Mouse (Mus musculus) retina, postnatal 7 days (tissue): ENCODE data around the gene Kdm4c.
"Not testable (repeated sequence)": the region's sequence is repeated elsewhere in the genome, so short reads cannot be mapped to it uniquely, and the experiment has no call there.

ENCODE experiments used
- DNase-seq: peaks from one replicate; pipeline ENCODE4 v3.0.0-alpha.2; 2012; ENCODE audit warnings: low read depth, low spot score

The Kdm4c gene

DNA sequence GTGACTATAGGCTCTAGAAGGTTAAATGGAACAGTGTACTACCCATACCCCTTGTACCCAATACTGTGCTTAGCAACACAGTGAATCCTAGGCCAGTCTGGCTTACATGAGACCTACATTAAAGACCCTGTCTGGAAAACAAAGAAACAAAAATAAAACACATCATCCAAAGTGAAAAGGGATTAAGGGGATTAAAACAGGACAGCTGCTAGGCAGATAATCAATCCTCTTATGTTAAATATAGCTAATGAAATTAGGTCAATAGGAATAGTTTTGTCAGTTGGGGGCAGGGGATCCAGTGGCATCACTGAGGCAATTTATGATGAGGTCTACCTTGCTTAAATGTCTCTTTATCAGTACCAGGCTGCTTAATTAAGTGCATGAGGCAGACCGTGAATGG lies at the start of gene Kdm4c:
Kdm4c (plus strand) TSS at position 322 of the 400 bp plus-strand sequence.
- peak; percentile 65 for DNase-seq

DNA sequence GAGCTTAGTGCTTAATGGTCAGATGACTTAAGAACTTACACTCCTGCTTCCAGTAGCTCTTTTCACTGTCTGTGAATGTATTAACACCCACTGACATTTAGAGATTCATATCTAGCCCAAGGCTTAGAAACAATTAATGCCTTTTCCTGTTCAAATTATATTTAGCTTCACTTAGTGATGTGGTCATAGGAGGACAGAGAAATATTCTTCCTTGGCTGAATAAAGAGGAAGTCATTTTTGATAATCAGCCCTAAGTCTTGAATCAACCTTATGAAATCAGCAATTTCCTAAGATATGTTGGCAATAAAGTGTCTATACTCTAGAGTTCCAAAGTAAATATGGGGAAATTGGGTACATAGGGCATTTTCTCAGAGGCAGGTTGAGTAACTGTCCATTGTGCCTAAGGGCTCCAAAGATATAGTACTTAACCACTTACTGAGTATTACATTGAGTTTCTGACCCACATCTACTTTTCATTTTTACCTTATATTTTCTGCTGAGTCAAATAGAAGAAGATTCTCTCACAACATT lies 41.0 kb upstream of the Kdm4c start:
- DNase-seq, result no peak

DNA sequence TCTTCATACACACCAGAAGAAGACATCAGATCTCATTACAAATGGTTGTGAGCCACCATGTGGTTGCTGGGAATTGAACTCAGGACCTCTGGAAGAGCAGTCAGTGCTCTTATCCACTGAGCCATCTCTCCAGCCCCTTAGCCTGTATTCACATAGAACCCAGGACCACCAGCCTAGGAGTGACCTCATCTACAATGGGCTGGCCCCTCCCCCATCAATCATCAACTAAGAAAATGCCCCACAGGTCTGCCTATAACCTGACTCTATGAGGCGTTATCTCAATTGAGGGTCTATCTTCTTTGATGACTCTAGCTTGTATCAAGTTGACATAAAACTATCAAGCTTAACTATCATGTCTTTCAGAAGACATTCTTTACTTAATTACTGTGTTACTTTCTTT lies 20.5 kb upstream of the Kdm4c start:
- DNase-seq, result not testable (repeated sequence)

DNA sequence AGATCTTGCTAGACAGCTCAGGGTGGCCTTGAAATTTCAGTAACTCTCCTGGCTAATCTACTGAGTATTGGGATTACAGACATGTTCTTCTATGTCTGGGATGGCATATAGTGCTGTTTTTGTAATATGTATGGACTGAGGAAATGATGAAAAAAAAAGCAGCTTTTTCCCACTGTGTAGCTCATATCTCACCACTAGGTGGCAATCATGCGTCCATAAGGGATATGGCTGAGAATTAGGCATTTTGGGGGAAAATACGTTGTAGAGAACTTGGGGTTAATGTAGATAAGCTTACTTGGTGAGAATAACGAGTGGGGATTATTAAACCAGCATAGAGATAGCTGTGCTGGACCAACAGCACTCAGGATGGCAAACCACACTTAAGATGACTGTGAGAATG lies 19.9 kb upstream of the Kdm4c start:
- no peak for DNase-seq

DNA sequence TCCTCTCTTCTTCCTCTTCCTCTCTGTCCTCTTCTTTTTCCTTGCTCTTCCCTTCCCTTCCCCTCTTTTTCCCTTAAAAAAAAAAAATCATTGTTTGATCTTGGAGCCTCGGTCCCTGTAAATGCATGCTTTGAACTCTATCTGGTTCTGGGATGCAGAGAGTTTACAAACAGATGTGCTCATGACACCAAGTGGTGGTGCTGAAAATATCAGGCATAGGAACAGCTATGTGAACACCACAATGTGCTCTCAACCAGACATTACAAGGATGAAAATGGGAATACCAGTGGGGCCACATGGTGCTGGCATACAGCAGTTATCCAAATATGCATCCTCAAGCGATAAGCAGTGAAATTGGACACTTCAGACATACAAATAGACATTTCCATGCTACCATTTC lies 18.1 kb upstream of the Kdm4c start:
- no peak for DNase-seq

DNA sequence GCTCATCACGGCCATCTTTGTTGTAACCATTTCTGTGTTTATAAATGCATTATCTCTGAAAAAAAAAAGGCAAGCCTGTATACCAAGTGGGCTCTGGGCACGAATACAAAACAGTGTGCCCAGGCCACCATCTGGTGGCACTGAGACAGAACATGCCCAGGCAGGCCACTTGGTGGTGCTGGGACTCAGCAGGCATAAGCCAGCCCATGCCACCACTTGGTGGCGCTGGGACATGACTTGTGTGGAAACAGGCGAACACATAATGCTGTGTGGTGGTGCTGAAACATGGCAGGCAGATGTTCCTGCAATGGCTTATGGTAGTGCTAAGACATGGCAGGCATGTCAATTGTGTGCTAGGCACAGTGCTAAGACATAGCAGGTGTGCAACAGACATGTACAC lies 11.3 kb upstream of the Kdm4c start:
- DNase-seq, result peak; percentile 49

DNA sequence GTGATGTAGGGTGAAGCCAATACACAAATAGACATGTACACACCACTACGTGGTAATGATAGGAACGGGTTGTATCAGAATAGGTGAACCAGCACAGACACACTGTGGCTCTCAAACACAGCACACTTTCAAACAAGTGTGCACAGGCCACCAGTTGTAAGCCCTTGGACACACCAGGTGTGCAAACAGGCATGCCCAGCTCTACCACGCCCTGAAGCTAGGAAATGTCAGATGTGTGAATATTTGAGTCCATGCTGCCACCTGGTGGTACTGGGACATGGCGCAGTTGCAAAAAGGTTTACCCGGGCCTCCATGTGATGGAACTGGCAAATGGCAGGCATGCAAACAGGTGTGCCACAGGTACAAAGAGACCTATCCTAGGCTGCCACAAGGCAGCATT lies 10.9 kb upstream of the Kdm4c start:
- DNase-seq, result peak; percentile 54

DNA sequence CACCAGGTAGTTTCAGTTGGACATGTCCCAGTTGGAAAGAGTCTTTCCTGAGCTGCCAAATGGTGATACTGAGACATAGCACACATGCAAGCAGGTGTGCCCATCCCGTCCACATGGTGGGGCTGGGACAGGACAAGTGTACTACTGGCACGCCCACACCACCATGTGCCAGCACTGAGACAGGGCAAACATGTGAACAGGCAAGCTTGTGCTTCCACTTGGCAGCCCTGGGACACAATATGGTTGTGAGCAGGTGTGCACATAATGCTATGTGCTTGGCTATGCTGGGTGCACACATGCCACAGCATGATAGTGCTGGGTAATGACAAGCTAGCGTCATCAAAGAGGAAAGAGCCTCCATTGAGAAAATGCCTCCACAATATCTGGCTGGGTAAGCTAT lies 8.8 kb upstream of the Kdm4c start:
- DNase-seq, result no peak

DNA sequence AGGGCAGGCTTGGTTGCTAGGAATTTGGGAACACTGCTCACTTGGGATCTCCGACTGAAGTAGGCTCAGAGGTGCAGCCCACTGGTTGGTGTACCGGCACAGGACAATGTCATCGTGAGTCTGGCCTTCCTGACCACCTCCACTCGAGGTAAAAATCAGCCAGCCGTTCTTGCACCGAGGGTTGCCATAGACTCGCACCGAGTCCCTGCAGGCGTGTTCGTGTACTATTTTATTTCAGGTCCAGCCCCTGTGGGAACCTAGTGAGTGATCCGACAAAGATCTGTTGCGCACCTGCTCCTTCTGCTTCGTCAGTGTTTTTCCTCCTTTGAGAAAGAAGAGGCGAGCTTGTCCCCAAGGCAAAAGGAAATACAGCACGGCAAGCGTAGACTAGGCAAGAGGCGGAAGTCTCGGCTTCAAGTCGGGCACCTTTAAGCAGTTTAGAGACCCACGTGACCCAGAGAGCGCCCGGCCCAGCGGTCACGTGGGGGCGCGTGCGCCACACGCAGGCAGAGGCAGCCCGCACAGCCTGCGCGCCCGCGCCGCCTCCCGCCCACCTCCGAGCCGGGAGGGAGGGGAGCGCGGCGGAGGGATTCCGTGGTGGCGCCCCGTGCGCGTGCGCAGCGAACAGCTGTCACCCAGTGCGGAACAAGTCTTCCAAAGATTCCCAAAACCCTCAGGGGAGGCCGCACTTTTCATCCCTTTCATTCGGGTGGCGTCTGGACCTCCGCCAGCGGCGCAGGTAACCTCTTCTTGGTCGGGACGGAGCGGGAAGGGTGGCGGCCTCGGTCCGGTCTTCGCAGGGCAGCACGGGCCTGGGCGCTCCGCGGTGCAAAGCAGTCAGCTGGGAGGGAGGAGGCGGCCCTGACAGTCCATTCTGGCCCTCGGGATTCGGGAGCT lies 9.3 kb downstream of the Kdm4c start:
- DNase-seq, result peak; percentile 94

DNA sequence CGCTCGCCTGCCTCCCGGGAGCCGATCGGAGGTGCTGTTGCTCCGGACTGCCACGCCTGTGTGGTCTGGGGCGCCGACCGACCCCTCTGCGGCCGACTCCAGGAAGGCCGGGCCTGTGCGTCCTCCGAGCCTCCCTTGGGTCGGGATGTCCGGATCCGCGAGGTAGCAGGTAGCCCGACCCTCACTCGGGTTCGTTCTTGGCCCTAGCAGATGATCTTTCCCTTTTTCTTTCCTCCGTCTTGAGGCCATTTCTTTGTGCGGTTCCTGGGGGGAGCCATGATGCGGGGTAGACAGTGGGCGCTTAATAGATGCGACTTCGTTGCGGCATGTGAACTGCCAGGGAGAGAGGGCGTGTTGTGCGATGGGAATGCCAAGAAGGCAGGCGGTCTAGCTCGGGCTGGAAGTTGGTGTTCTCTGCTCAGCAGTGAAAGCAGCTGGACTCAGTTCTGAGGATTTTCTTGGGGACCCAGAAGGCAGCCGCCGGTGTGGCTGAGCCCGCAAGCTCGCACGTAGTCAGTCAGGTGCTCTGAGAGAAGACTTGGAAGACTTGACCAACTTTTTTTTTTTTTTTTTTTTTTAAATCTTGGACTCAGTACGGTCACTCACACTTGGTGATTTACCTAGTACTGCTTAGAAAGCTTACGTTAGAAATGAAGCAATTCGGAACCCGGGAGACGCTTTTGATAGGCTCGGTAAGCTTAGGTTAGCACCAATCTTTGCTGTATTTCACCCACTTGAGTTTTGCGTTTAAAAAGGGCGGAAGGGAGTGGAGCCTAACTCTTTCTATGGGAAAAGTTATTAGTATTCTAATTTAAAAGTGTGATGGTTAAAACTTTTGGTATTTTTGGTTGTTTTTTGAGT lies 10.2 kb downstream of the Kdm4c start:
- DNase-seq, result no peak

DNA sequence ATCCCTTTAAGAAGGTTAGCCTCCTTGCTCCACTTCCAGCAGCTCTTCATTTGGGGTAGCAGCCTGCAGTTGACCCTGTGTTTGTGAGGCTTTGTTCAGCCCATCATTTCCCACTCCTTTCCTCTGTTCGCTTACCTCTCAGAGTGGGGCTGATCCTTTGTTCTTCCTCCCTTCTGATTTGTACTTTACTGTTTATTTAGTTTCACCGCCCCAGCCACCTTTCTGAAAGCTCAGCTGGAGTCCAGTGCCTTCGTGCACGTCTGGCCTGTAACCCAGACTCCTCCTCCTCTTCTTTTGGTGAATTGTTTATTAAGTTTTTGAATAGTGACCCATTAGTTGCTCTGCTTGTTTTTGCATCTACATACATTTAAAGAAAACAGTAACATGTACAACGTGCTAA lies 15.6 kb downstream of the Kdm4c start:
- no peak for DNase-seq

DNA sequence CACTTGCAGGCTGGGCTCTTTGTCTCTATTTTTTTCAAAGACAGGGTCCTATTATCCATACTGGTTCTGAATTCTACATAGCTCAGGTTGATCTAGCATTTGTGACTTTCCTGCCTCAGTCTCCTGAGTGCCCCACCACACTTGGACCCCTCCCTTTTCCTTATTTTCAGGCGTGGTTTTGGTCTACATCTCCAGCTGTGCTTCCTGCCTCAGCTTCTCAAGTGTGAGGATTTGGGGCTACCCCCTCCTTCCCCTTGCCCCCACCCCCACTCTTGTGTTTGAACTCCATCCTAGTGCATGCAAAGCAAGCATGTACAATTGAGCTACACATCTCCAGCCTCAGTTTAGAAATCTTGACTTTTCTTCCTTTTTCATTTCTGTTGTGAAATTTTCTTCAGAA lies 16.2 kb downstream of the Kdm4c start:
- no peak for DNase-seq

DNA sequence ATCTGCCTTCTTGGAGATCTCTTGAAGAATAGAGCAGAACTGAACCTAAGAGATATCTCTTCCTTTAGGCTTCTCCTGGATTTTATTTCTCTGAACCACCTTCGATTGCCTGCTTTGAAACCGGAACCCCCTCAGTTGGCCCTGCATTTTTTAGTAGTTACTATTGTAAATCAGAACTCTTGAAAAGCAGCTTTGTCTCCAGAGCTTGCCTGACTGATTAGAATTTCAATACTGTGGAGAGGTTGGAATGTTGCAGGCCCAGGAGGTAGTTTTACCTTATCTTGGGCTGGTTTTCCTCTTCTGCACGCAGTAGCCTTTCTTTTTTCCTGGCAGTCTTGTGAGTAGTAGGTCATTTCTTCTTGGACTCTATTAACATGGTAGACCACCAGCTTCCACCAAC lies 17.0 kb downstream of the Kdm4c start:
- DNase-seq, result no peak

DNA sequence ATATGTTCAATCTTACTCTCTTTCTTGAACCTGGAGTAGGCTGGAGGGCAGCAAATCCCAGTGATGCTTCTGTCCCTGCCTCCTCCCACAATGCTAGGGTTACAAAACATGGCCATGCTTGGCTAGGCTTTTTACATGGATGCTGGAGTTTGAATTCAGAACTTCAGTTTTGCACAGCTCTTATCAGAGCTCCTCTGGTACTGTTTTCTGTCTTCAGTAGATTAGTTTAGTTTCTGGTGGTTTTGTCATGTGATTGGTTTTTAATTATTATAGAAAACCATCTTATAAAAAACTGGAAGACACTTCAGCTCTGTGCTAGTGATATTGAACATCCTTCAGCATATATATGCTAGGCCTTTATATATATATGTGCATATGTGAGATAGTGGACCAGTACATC lies 19.6 kb downstream of the Kdm4c start:
- DNase-seq, result no peak

DNA sequence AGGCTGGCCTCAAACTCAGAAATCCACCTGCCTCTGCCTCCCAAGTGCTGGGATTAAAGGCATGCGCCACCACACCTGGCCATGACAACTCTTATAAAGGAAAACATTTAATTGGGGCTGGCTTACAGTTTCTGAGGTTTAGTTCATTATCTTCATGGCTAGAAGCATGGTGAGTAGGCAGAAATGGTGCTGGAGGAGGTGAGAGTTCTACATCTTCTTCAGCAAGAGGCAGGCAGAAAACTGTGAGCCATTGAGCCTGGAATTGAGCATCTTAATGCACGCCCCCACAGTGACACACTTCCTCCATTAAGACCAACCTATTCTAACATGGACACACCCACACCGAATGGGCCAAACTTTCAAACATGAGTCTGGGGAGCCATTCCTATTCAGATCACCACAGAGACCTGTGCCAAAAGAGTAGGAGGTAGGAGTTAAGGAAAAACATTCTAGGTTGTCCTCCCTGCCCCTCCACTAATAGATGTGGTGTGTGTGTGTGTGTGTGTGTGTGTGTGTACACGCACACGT lies 22.2 kb downstream of the Kdm4c start:
- no peak for DNase-seq

DNA sequence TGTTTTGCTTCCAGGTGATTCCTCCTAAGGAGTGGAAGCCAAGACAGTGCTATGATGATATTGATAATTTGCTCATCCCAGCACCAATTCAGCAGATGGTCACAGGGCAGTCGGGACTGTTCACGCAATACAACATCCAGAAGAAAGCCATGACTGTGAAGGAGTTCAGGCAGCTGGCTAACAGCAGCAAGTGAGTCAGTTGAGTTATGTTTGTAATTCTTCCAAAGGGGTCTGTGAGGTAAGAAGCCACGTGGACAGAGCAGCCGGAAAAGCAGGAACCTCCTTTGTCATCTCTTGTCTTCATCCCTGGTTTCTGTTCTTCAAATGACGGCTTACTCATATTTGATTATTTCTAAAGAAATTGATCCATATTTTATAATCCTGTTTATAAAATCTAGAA lies 28.9 kb downstream of the Kdm4c start:
- DNase-seq, result no peak

DNA sequence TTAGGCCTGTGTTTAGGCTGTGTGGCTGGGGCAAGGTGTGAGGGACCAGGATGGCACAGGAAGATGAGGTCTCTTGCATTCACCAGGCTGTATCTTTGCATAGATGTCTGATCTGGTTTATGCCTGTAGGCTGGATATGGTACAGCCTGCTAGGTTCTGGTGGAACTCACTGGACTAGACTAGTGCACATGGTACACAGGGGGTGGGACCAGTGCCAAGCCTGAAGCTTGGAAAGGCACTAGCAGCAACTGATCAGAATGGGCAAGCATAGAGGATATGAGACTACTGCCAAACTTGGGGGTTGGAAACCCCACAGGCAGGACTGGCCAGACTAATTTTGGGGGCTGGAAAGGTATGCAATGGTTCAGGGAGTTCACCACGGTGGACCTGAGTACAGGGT lies 35.2 kb downstream of the Kdm4c start:
- DNase-seq, result no peak

DNA sequence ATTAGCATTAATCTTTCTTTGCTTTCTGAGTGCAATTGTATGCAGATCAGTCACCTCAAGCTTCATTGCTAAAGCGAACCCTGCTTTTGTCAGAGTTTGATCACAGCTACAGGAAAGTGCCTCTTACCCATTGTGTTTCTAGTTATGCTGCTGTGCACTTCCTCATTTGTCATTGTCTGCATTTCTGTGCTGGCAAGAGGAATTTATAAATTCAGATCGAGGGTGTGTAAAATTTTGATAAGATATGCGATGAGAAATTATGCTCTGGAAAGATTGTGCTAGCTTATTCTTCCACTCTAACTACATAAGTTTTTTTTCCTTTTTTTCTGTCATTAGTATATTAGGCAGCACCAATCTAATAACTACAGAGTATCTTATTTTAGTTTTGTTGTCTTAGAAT lies 37.9 kb downstream of the Kdm4c start:
- no peak for DNase-seq

DNA sequence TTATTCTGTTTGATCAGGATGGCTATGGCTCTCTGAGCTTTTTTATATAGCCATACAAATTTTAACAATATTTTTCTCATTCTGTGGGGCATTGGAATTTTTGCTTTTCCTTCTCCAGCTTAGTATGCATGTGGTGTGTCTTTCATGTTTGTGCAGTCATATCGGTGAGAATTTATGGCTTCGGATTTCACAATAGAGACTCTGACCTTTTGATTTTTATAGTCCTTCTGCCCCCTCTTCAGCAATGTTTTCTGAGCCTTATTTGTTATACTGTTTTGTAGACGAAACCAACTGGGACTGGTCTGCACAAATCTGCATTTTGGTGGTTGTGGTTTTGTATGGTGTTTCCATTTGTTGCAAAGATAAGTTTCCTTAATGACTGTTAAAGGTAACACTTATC lies 45.6 kb downstream of the Kdm4c start:
- no peak for DNase-seq

DNA sequence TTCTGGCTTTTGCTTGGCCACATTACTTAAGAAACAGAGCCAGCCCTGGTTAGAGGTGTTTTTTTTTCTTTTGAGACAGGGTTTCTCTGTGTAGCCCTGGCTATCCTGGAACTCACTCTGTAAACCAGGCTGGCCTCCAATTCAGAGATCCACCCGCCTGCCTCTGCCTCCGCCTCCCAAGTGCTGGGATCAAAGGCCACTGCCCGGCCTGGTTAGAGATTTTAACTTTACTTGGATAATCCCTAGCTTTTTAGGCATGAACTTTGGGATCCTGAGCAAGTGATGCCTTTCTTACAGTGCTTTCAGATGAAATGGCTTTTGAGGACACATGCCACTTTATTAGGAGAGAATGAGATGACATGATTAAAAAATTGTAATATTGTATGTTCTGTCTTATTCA lies 52.4 kb downstream of the Kdm4c start:
- DNase-seq, result no peak

DNA sequence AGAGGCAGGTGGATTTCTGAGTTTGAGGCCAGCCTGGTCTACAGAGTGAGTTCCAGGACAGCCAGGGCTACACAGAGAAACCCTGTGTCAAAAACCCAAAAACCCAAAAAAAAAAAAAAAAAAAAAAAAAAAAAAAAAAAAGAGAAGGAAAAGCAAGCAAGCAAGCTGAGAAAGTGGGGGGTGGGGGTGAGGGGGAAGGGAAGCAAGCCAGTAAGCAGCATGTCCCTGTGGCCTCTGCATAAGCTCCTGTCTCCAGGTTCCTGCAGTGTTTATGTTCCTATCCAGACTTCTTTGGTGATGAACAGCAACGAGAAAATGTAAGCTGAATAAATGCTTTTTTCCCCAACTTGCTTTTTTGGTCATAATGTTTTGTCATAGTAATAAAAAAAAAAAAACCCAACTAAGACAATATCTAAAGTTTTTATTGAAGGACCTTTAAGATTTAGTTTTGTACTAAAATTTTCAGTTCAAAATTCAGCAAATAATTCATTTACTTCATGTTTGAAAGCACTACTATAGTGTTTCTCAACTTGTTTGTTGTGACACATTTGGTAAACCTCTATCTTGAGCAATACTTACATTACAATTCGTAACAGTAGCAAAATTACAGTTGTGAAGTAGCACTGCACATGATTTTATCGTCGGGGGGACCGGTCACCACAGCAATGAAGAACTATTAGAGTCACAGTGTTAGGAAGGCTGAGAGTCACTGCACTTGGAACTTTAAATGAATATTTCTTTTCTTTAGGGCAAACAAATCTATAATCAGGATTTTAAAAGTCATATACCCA lies 63.2 kb downstream of the Kdm4c start:
- DNase-seq, result no peak

DNA sequence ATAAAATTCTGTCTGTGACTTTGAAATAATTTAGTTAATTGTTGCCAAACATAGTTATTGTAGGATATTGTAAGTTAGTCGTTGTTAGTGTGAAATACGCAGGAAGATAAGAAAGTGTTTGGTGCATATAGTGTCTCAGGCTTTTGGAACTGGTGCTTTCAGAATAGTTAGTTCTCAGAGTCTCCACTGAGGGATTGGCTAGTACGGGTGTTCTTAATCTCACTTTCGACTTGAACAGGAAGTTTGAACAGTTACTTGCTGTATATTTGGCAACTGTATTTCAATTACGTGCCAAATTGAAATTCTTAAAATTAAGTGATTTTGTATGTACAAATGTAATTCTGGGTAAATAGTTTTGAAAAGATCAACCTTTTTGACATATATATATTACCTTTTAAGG lies 68.8 kb downstream of the Kdm4c start:
- DNase-seq, result no peak
